Mouse (Mus musculus) layer of hippocampus, postnatal 14 days (tissue): ENCODE data around the gene Hrh3. TPM values are rescaled to one million over a fixed set of nuclear protein-coding genes. Genes with fewer than 3 reads are reported as not detected.
A peak's percentile ranks its signal among the peaks of the same experiment; 100 is the strongest.

ENCODE experiments used
- DNase-seq, 2 experiments: peaks; one replicate each; pipeline ENCODE4 v3.0.0; 2021 to 2022; ENCODE audit warnings: low spot score in 2 of 2, mixed read lengths in 1 of 2
- total RNA-seq, 2 experiments: library from RNA; stranded (reverse); gene quantifications; 2 replicates each; pipeline ENCODE4 v1.2.3; 2021

Gene Hrh3
- total RNA-seq, 2 experiments from 2014 or later, result 24.8 to 33.6 TPM

- DNase-seq, result no peak
These were observed 4.0 kb upstream of the Hrh3 start for GRCm38 (mm10) chr2:180108285-180108684.

DNA sequence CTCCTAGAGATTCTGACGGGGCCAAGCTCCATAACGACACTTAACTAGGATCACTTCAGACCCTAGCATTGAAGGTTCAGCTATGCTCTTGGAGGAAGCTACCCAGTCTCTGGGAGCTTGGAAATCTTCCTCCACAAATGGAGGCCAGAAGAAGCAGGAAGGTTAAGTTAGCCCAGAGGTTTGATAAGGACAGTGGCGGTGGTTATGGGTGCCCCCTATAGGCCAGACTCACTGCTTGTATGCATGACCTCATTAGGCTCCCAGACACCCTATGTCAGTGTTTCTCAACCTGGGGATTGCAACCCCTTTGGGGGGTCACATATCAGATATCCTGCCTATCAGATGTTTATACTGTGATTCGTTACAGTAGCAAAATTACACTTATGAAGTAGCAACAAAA, 2.8 kb upstream of the Hrh3 start:
- DNase-seq, result no peak

DNA sequence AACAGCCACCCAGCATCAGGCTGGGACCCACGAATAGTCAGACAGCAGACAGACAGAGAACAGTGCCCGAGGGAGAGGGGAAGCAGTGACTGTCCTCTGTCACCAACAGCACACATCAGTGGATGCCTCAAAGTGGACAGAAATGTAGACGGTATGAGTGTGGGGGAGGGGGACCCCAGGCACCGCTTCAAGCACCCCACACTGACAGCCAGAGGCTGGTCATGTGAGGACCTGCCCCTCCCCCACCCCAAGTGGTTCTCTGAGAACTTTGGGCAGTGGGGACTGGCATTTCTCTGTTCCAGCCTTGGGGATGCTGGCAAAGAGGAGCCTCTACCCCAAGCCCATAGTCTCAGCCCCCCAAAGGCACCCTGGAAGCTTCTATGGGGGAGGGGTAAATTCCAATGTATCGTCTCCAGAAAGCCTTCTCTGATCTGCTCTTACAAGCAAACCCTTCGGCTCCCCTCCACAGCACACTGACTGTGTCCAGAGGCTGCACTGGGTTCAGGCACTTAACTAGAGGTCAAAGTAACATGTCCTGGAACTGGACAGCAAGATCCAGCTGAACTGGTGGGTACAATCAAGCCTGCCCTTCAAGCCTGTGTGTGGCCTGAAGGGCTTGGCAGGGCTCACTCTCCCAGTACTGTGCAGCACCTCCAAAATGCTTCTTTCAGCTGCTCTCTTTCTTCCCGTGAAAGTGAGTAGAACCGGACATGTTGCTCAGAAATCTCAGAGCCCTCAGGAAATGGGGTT, 1.3 kb upstream of the Hrh3 start:
- no peak for DNase-seq

DNA sequence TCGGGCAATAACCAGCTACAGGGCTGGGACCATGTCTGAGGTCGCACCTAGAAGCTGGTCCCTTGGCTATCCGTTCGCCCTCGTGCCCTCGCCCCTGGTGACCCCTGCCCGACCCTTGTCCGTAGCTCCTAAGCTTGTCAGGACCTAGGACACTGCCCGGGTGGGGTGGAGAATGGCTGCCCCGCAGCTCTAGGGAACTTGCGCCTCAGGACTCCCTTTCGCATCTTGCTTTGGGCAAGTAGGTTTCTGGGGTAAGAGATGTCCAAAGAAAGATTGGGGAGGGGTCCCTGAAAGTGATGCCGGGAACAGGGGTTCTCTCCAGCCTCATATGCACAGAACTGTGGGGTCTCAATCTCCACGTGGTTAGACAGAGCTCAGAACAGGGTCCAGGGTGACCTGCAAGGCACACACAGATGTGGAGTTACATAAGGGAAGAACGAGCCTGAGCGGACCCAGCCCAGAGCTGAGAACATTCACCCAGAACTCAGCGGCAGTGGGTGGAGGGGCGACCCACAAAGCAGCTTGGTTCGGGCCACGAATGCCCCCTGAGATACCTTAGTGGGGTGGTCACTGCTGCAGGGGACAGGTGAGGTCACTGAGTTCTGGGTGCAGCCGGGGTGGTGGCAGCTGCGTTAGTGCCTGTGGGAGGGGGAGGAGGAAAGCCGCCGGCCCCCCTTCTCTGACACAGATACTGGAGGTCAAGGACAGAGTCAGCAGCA, 530 bp upstream of the Hrh3 start:
- no peak for DNase-seq

GRCm38 (mm10) chr2:180103151-180103977, 924 bp downstream of the Hrh3 start:
- no peak for DNase-seq

DNA sequence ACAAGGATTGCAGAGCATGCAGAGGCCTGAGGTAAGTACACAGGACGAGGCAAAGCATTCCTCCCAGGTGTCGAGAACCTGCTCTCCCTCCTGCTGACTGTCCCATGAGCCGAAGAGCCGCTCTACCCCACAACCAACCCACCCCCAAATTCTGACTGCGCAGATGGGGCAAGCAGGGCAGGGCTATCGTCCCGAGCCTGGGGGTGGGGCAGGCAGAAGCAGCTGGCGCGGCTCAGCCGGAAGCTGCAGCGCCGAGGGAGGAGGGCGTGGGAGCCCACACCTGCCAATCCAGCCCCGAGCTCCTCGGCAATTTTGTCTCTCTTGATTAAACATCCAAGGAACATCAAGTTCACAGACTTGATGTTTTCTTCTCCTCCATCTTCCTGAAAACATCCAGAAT, 4.8 kb downstream of the Hrh3 start:
- no peak for DNase-seq

DNA sequence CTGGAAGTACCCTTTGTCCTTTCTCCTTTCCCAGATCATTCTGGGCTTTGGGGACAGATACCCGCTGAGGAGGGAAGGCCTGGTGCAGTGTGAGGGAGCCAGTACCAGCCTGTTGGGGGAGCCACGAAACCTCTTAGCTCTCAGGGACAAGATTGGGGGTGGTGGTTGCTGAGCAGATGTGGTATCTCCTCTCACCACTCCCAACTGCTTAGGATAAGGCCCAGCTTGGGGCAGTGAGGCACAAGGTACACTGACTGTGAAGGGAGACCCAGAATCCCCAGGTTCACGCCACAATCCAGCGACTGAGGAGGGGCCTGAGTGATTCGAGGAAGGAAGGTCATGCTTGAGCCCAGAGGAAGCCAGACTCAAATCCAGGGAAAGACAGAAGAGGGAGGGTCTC, 6.1 kb downstream of the Hrh3 start:
- DNase-seq, result no peak

- DNase-seq, result no peak
These were observed 6.7 kb downstream of the Hrh3 start for GRCm38 (mm10) chr2:180097585-180097984.

- DNase-seq, result no peak
These were observed 8.6 kb downstream of the Hrh3 start for GRCm38 (mm10) chr2:180095711-180096110.

DNA sequence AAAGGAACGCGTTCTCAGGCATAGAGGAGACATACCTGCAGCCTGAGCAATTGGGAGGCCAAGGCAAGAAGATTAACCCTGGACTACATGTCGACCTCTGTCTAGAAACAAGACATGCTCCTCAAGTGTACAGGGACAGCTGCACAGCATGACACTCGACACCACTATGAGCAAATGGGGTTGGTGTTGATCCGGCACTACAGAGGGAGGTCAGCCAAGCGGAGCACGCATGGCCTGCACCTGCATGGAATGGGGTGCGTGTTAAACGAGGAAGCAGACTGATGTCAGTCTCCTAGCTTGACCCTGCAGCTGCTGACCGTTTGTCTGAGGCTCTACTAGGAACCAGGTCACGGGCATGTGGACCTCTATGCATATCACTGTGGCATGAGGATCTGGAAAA, 14.0 kb downstream of the Hrh3 start:
- no peak for DNase-seq

- no peak for DNase-seq
These were observed 16.8 kb downstream of the Hrh3 start for GRCm38 (mm10) chr2:180087472-180087871.

DNA sequence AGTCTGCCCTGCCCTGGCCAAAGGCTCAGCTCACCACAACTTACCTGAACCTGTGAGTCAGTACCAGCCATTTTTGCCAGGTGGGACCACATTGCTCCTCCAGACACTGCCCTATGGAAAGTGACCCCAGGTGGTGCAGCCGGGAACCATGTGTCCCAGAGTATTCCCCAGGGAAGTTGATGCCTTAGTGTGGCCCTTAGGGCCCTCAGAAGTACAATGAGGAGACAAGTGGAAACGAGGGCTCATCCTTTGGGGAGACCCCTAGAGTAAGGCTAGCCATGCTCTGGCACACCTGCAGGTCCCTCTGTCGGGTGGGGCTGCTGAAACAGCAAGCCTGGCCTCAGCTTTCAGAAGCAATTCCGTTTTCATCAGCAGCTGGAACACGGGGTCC, 17.7 kb downstream of the Hrh3 start:
- no peak for DNase-seq

DNA sequence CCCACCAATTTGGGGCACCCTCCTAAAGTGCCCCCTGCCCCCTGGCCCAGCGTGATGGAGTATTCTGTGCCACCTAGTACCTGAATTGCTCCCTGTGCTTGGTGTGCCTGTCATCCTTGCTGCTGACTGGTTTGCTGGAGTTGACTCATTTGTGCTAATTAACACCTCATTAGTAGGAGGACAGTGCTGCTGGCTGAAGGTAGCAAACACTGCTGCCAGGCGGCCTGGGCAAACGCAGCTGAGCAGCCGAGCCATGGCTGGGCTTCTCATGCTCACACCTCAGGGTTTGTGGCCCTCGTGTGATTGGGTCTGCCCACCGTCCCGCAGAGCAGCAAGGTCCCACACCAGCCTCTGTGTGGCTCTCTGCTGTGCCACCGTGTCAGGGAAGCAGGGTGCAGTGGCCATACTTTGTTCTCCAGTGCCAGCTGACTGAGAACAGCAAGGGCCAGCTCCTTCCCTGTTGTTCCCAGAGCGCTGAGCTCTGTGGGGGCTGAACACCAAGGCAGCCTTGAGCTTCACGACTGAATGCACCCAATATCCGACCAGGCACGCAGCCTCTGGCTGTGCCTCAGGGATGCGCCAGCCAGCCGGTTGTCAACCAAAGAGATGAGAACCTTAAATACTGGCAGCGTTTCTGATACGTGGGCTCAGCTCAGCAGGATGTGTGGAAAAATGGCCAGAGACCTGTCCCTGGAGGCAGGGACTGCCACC, 18.2 kb downstream of the Hrh3 start:
- DNase-seq, result peak in 1 of 2 experiments; percentile 49

DNA sequence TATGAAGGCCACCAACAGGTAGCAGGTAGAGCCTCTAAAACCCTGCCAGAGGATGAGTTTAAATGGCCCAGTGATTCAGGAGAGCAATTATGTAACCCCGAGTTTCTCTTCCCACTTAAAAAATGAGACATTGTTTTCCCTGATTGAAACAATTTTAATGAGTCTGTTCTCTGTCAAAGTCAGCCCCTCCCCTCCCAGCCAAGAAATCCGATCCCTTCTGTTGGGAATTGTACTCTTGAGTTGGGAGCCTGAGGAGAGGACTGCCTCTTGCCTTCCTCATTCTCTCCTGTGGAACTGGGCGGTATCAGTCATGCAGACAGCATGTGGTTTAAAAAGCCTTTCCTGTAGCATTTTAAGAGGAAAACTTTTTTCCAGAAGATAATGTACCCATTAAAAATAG, 19.7 kb downstream of the Hrh3 start:
- no peak for DNase-seq

GRCm38 (mm10) chr2:180083063-180083462, 21.2 kb downstream of the Hrh3 start:
- DNase-seq, result no peak

DNA sequence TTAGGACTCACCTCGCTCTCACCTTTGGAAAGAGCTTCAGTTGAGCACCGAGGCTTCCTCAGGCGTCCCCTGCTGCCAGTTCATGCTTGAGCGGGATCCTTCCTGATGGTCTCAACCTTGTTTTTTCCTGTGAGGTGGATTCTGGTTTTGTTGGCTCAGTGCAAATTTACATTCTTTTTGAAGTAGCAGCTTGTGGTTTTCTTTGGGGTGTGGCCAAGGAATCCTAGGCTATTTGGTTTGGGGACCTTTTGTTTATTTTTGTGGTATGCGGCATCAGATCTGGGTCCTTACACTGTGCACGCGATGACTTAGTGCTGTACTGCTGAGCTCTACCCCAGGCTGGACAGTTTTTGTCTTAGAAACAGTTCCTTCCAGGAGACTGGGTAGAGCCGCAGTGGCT, 23.6 kb downstream of the Hrh3 start:
- no peak for DNase-seq

- no peak for DNase-seq
These were observed 26.7 kb downstream of the Hrh3 start for GRCm38 (mm10) chr2:180077622-180078021.

GRCm38 (mm10) chr2:180072886-180073285, 31.4 kb downstream of the Hrh3 start:
- DNase-seq, result no peak

- DNase-seq, result no peak
These were observed 32.6 kb downstream of the Hrh3 start for GRCm38 (mm10) chr2:180071671-180072070.

DNA sequence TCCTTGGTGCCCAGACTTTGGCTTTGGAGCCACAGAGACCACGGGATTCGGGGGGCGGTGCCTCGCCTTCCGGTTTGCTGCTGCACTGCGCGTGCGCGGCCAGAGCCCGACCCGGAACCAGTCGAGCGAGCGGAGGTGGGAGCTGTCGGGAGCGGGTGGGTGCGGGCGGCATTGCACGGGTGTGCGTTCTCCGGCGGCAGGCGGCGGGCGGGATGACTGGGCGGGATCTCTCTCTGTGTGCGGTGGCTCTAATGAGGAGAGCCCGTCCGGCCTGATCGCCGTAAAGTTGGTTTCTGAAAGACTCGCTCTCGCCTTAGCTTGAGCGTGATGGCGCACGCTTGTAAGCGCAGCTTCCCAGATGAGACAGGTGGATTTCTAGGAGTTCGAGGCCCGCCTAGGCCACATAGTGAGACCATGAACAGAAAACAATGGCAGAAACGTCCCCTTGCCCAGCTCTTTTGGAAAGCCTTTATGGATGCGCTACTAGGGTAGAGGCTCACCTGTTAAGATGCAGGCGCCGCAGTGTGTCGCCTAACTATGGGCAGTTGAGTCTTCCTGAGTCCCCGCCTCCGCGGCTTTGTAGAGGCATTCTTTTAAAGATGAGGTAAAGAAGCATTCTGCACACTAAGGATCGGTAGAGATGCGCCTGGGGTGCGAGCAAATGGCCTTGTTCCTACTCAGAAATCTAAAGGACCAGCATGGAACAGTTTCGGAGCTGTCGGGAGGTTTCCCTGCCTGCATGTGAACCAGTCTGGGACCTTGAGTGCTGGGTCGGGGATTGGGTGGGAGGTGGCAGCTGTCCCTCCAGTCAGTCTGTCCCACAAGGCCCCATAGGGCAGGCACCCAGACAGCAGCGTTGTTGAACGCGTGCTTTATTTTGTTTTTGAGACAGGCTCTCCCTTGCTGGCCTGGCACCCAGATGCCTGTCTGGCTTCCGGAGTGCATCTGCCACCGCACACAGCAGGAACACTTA, 33.5 kb downstream of the Hrh3 start, which contains the start of gene Mtg2:
Gene Mtg2, plus strand, starts transcription at position 108 of the 973 bp plus-strand sequence.
- peak; percentile 96 to 97 for DNase-seq
